Mouse (Mus musculus): ENCODE results near the gene Dmac1.

- no peak for TF ChIP-seq CTCF (IDR thresholded peaks at IDR 0.05; ENCODE audit: extremely low read depth, insufficient read depth, insufficient read length, insufficient replicate concordance)
- no peak for TF ChIP-seq POLR2A (IDR thresholded peaks at IDR 0.05; ENCODE audit: low read depth, low read length)
Observed at GRCm38 (mm10) chr4:75275737-75276136, 2.4 kb downstream of the Dmac1 start.

Measured in spleen, adult 2 months (tissue).